Mouse (Mus musculus) spleen, adult 2 months (tissue): ENCODE measurements around the gene Dclk1.

Experiments
- CTCF ChIP-seq: fragments of 200-500 bp; IDR thresholded peaks from 2 replicates; pipeline ENCODE4 v1.5.1; 2011; ENCODE audit warnings: mild to moderate bottlenecking, inconsistent platforms; ENCODE audit not compliant: insufficient read depth, insufficient read length, insufficient replicate concordance; ENCODE audit errors: extremely low read depth
- POLR2A ChIP-seq: fragments of 200-500 bp; IDR thresholded peaks from 2 replicates; pipeline ENCODE4 v1.6.1; 2011; ENCODE audit warnings: low read depth, low read length, inconsistent platforms

GRCm38 (mm10) chr3:55434276-55434675 lies 192.1 kb downstream of the Dclk1 start:
- TF ChIP-seq CTCF (no peak), POLR2A (no peak)
